In genomic region chr12:41518897-41519296, GRCm38 (mm10) we compare ENCODE assay signal across 29 mouse cellular contexts. TPM values are rescaled to one million over a fixed set of nuclear protein-coding genes. Genes with fewer than 3 reads are reported as not detected.
DNase-seq lines count a peak whose midpoint lies in the region; ATAC-seq and TF ChIP-seq lines count a peak whose summit lies in the region.
"Had no signal": no experiment of that assay in that cellular context is flagged by ENCODE, and none has a peak within 500 bp of the region (broad histone marks: within the 10 kb centered on the region; RNA-seq: fewer than 3 reads in every experiment).

No protein-coding gene starts in this region.

- TF ChIP-seq EP300 in stomach, postnatal 0 days (optimal IDR thresholded peaks at IDR 0.05): no peak

- no peaks in the 10 kb centered on the region for H3K4me1 ChIP-seq in lung, embryonic 15.5 days
- H3K4me1 ChIP-seq in stomach, embryonic 15.5 days: no peaks in the 10 kb centered on the region
- H3K4me1 ChIP-seq in stomach, postnatal 0 days (replicated peaks; ENCODE audit: control insufficient read depth, insufficient read depth): no peaks in the 10 kb centered on the region
- H3K4me1 ChIP-seq: forebrain, embryonic 13.5 days; hindbrain, embryonic 13.5 days; limb, embryonic 10.5 days; limb, embryonic 15.5 days; liver, embryonic 13.5 days; midbrain, embryonic 15.5 days; neural tube, embryonic 15.5 days had no signal

- H3K4me2 ChIP-seq in lung, embryonic 15.5 days: no peak overlapping the region
- no peak overlapping the region for H3K4me2 ChIP-seq in stomach, embryonic 15.5 days
- no peak overlapping the region for H3K4me2 ChIP-seq in stomach, postnatal 0 days (replicated peaks; ENCODE audit: low read depth)
- H3K4me2 ChIP-seq: forebrain, embryonic 13.5 days; hindbrain, embryonic 13.5 days; limb, embryonic 15.5 days; liver, embryonic 13.5 days; midbrain, embryonic 15.5 days; neural tube, embryonic 15.5 days had no signal

- no peaks in the 10 kb centered on the region for H3K36me3 ChIP-seq in lung, embryonic 15.5 days
- H3K36me3 ChIP-seq in stomach, embryonic 15.5 days: no peaks in the 10 kb centered on the region
- H3K36me3 ChIP-seq in stomach, postnatal 0 days (ENCODE audit: control insufficient read depth, insufficient read depth, low read length): no peaks in the 10 kb centered on the region
- H3K36me3 ChIP-seq: G1E; hindbrain, embryonic 13.5 days; limb, embryonic 10.5 days; limb, embryonic 15.5 days; liver, embryonic 13.5 days; midbrain, embryonic 15.5 days; neural tube, embryonic 15.5 days had no signal

- ATAC-seq in lung, embryonic 15.5 days (ENCODE audit: borderline replicate concordance, extremely low read depth, low FRiP score, low TSS enrichment): 0 out of 2 replicates have a peak, but pooled peaks have one; percentile 46
- 0 out of 2 replicates have a peak, but pooled peaks have one; percentile 22 for ATAC-seq in stomach, embryonic 15.5 days (ENCODE audit: insufficient read depth, low FRiP score, low read depth)
- no peak for ATAC-seq in stomach, postnatal 0 days (ENCODE audit: low FRiP score, low TSS enrichment)
- no peak for ATAC-seq in CD4-positive, CD25-positive, alpha-beta regulatory T cell, adult 4 months
- ATAC-seq: intestine, postnatal 0 days; midbrain, embryonic 15.5 days; Patski had no signal

- 40% methylated on average over 5 of the region's 5 CpGs for WGBS in lung, embryonic 15.5 days
- WGBS in stomach, embryonic 15.5 days: 47% methylated on average over 5 of the region's 5 CpGs
- WGBS in stomach, postnatal 0 days: 36% methylated on average over 5 of the region's 5 CpGs

- H3K4me3 ChIP-seq in lung, embryonic 15.5 days: no peak overlapping the region
- H3K4me3 ChIP-seq in stomach, embryonic 15.5 days (replicated peaks): no peak overlapping the region
- no peak overlapping the region for H3K4me3 ChIP-seq in stomach, postnatal 0 days (ENCODE audit: low read depth, low read length)
- H3K4me3 ChIP-seq: forebrain, embryonic 13.5 days; hindbrain, embryonic 13.5 days; limb, embryonic 10.5 days; limb, embryonic 15.5 days; liver, embryonic 13.5 days; midbrain, embryonic 15.5 days; neural tube, embryonic 15.5 days had no signal

- DNase-seq in lung, adult 18-20 months: no peak
- no peak for DNase-seq in stomach, postnatal 0 days (ENCODE audit: low spot score)
- peak; percentile 10 to 30 for DNase-seq in adrenal gland, postnatal 36 days
- no peak for DNase-seq in cerebellum, adult 18-20 months
- DNase-seq: cerebellum, adult 9-10 months; cerebellum, postnatal 36 days; gastrocnemius, postnatal 14 days; heart, postnatal 4 days; kidney, adult 9 months; kidney, postnatal 10 days; liver, embryonic 13.5 days; retina, postnatal 1 day; right cerebral cortex, postnatal 14 days; thymus, adult 18-20 months; thymus, postnatal 25 days had no signal

- no peak overlapping the region for H3K27ac ChIP-seq in lung, embryonic 15.5 days
- H3K27ac ChIP-seq in stomach, embryonic 15.5 days: no peak overlapping the region
- H3K27ac ChIP-seq in stomach, postnatal 0 days (replicated peaks): no peak overlapping the region
- H3K27ac ChIP-seq: forebrain, embryonic 13.5 days; hindbrain, embryonic 13.5 days; limb, embryonic 10.5 days; limb, embryonic 15.5 days; liver, embryonic 13.5 days; macrophage; midbrain, embryonic 15.5 days; neural tube, embryonic 15.5 days had no signal

- no peaks in the 10 kb centered on the region for H3K27me3 ChIP-seq in lung, embryonic 15.5 days
- H3K27me3 ChIP-seq in stomach, embryonic 15.5 days (replicated peaks): no peaks in the 10 kb centered on the region
- H3K27me3 ChIP-seq in stomach, postnatal 0 days (ENCODE audit: control insufficient read depth, insufficient read depth, low read length): no peaks in the 10 kb centered on the region
- H3K27me3 ChIP-seq: forebrain, embryonic 13.5 days; hindbrain, embryonic 13.5 days; limb, embryonic 15.5 days; liver, embryonic 13.5 days; midbrain, embryonic 15.5 days; neural tube, embryonic 15.5 days; Patski had no signal

- no peak for TF ChIP-seq CTCF in stomach, postnatal 0 days (IDR thresholded peaks at IDR 0.05; ENCODE audit: low read depth)

- H3K9me3 ChIP-seq in lung, embryonic 15.5 days: no peaks in the 10 kb centered on the region
- no peaks in the 10 kb centered on the region for H3K9me3 ChIP-seq in stomach, embryonic 15.5 days
- H3K9me3 ChIP-seq in stomach, postnatal 0 days (ENCODE audit: control insufficient read depth, low read length): no peaks in the 10 kb centered on the region
- H3K9me3 ChIP-seq: forebrain, embryonic 13.5 days; G1E; hindbrain, embryonic 13.5 days; limb, embryonic 10.5 days; limb, embryonic 15.5 days; liver, embryonic 13.5 days; midbrain, embryonic 15.5 days; neural tube, embryonic 15.5 days had no signal

- no peak overlapping the region for H3K9ac ChIP-seq in lung, embryonic 15.5 days
- no peak overlapping the region for H3K9ac ChIP-seq in stomach, embryonic 15.5 days
- no peak overlapping the region for H3K9ac ChIP-seq in stomach, postnatal 0 days (ENCODE audit: low read length)
- H3K9ac ChIP-seq: forebrain, embryonic 13.5 days; hindbrain, embryonic 13.5 days; limb, embryonic 15.5 days; liver, embryonic 13.5 days; midbrain, embryonic 15.5 days; neural tube, embryonic 15.5 days had no signal

RNA-seq across cellular contexts. Expression of gene Lrrn3, which starts 32.7 kb away (rescaled TPM):
- polyA plus RNA-seq in lung, embryonic 15.5 days (2015; fragmentation: Nextera tagmentation; extraction: Ambion mirVana): 17.2 and 18.3 TPM in 2 replicates
- 10.1 and 11.9 TPM in 2 replicates for polyA plus RNA-seq in stomach, embryonic 15.5 days (2015; fragmentation: Nextera tagmentation; extraction: Ambion mirVana)
- polyA plus RNA-seq in stomach, postnatal 0 days (2015; fragmentation: Nextera tagmentation; extraction: Ambion mirVana): 3.3 and 3.8 TPM in 2 replicates
- total RNA-seq in adrenal gland, postnatal 36 days (2021): 10 to 100 TPM; 38.5 to 41.3 TPM
- 1 to 10 TPM; 4.1 to 4.6 TPM for polyA plus RNA-seq in CD4-positive, CD25-positive, alpha-beta regulatory T cell, adult 4 months (2017; shearing (Covaris generic))
- total RNA-seq: megakaryocyte-erythroid progenitor cell, adult 5-6 weeks had no signal
- polyA plus RNA-seq: G1E had no signal

Comparison
In these comparisons a context has a peak if more than half of its experiments do, and no peak if none do; other contexts are left out.
1. ATAC-seq: peak in lung, embryonic 15.5 days (single experiment) and stomach, embryonic 15.5 days (single experiment); none in stomach, postnatal 0 days (single experiment) and CD4-positive, CD25-positive, alpha-beta regulatory T cell, adult 4 months (single experiment).
2. DNase-seq: peak in adrenal gland, postnatal 36 days (2 of 2); none in lung, adult 18-20 months (0 of 2), stomach, postnatal 0 days (single experiment) and cerebellum, adult 18-20 months (0 of 2).